Comparison of ENCODE assay signal across 31 mouse cellular contexts in the genomic region with DNA sequence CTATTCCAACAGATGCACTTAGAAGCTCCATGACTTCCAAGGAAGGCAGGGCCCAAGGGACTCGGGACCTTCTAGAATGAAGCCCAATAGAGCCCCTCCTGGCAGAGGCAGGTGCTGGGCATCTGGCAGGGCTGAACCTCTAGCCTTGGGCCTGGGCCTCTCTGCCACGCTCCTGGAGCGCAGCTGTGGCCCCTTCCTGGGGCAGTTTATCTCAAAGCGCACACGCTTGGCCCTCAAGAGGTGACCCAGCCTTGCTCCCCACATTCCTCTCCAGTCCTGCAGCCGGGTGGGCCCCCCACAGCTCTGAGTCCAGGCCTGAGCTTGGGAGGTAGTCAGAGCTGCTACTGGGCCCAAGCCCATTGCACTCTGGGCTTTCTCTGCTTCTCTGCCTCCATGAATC. TPM values are rescaled to one million over a fixed set of nuclear protein-coding genes. Genes with fewer than 3 reads are reported as not detected.
A peak's percentile ranks its signal among the peaks of the same experiment; 100 is the strongest.
DNase-seq lines count a peak whose midpoint lies in the region; ATAC-seq lines count a peak whose summit lies in the region.
"Had no signal": no experiment of that assay in that cellular context is flagged by ENCODE, and none has a peak within 500 bp of the region (broad histone marks: within the 10 kb centered on the region; RNA-seq: fewer than 3 reads in every experiment).

No protein-coding gene starts in this region.

- peaks cover 23% of the 10 kb centered on the region for H3K4me1 ChIP-seq in liver, embryonic 12.5 days

- peak overlapping the region; percentile 35 for H3K4me2 ChIP-seq in liver, embryonic 12.5 days
- H3K4me2 ChIP-seq: hindbrain, embryonic 14.5 days; limb, embryonic 15.5 days; lung, embryonic 15.5 days; midbrain, embryonic 12.5 days had no signal

- peak; percentile 56 for DNase-seq in adrenal gland, adult 8-10 months
- DNase-seq in adrenal gland, postnatal 4 days (ENCODE audit: low spot score in 2 of 2): no peak
- DNase-seq in liver: no peak
- peak; percentile 13 for DNase-seq in urinary bladder, adult 2 months (ENCODE audit: low spot score)
- no peak for DNase-seq in urinary bladder, postnatal 14 days (ENCODE audit: low spot score)
- DNase-seq in retina, postnatal 1 day: no peak
- DNase-seq: cerebellum, adult 11 months; cerebellum, adult 9-11 months; forebrain, postnatal 0 days; gastrocnemius, postnatal 25 days; heart, adult 18-20 months; kidney, adult 18-20 months; right cerebral cortex, adult 18-20 months; right cerebral cortex, postnatal 4 days; thymus, adult 18-20 months; thymus, postnatal 36 days had no signal

- no peak overlapping the region for H3K4me3 ChIP-seq in liver, embryonic 12.5 days
- H3K4me3 ChIP-seq: embryonic facial prominence, embryonic 10.5 days; left cerebral cortex, adult 2 months; limb, embryonic 15.5 days; lung, embryonic 15.5 days; midbrain, embryonic 12.5 days had no signal

- no peaks in the 10 kb centered on the region for H3K36me3 ChIP-seq in liver, embryonic 12.5 days
- H3K36me3 ChIP-seq: embryonic facial prominence, embryonic 10.5 days; limb, embryonic 15.5 days; lung, embryonic 15.5 days; midbrain, embryonic 12.5 days had no signal

- no peaks in the 10 kb centered on the region for H3K9me3 ChIP-seq in liver, embryonic 12.5 days (replicated peaks)
- H3K9me3 ChIP-seq: embryonic facial prominence, embryonic 10.5 days; limb, embryonic 15.5 days; lung, embryonic 15.5 days; midbrain, embryonic 12.5 days had no signal

- no peak overlapping the region for H3K9ac ChIP-seq in liver, embryonic 12.5 days
- H3K9ac ChIP-seq: forebrain, postnatal 0 days; hindbrain, embryonic 14.5 days; limb, embryonic 15.5 days; lung, embryonic 15.5 days; midbrain, embryonic 12.5 days had no signal

- peak; percentile 50 for ATAC-seq in liver, embryonic 12.5 days
- ATAC-seq: CD4-positive, CD25-positive, alpha-beta regulatory T cell, adult 4 months; forebrain, postnatal 0 days; inflammation-experienced regulatory T-cells, adult 6 months had no signal

- 27% methylated on average over 6 of the region's 6 CpGs for WGBS in liver, embryonic 12.5 days (ENCODE audit: insufficient replicate concordance)

- H3K27me3 ChIP-seq in liver, embryonic 12.5 days (replicated peaks): peaks cover 10% of the 10 kb centered on the region

- no peak overlapping the region for H3K27ac ChIP-seq in liver, embryonic 12.5 days
- H3K27ac ChIP-seq: embryonic facial prominence, embryonic 10.5 days; hindbrain, embryonic 14.5 days; kidney, postnatal 0 days; left cerebral cortex, adult 2 months; limb, embryonic 15.5 days; lung, embryonic 15.5 days; midbrain, embryonic 12.5 days had no signal

RNA-seq across cellular contexts. Expression of gene Nr5a1, which starts 5.0 kb away (rescaled TPM):
- total RNA-seq in adrenal gland, adult 8-10 months (2022): 100 to 1,000 TPM; 272 to 809 (median 569) TPM
- total RNA-seq in adrenal gland, postnatal 4 days (2021): 100 to 1,000 TPM; 432 to 438 TPM
- polyA plus RNA-seq in liver, embryonic 12.5 days (2016; fragmentation: Nextera tagmentation; extraction: Ambion mirVana): 0.04 TPM in 1 of 2 replicates, not detected in the other
- polyA plus RNA-seq in urinary bladder, adult 2 months (2012; rRNA removed): not detected in 2 replicates
- total RNA-seq: gastrocnemius, postnatal 25 days; heart, adult 18-20 months; heart, postnatal 25 days; layer of hippocampus, postnatal 10 days; monocyte, adult 5-6 weeks; neutrophil, adult 5-6 weeks had no signal
- polyA plus RNA-seq: CD4-positive, CD25-positive, alpha-beta regulatory T cell, adult 4 months; heart, embryonic 14.5 days; inflammation-experienced regulatory T-cells, adult 6 months had no signal

Comparison
In these comparisons a context has a peak if more than half of its experiments do, and no peak if none do; other contexts are left out.
1. DNase-seq: peak in adrenal gland, adult 8-10 months (single experiment) and urinary bladder, adult 2 months (single experiment); none in adrenal gland, postnatal 4 days (0 of 2), liver (single experiment), urinary bladder, postnatal 14 days (single experiment) and retina, postnatal 1 day (single experiment).